Mouse (Mus musculus) left cerebral cortex, postnatal 14 days (tissue): ENCODE measurements around the gene Fam168a. TPM values are rescaled to one million over a fixed set of nuclear protein-coding genes. Genes with fewer than 3 reads are reported as not detected.

ENCODE experiments used
- DNase-seq, 2 experiments: peaks; one replicate each; pipeline ENCODE4 v3.0.0; 2021 to 2022; ENCODE audit warnings: low spot score in 2 of 2, mixed read lengths in 1 of 2
- intact Hi-C: fragments of 180-260 bp; cut with DNase I; formaldehyde crosslinking; loops from one replicate; pipeline ENCODE4 v1.15.1; 2025
- total RNA-seq, 2 experiments: library from RNA; stranded (reverse); gene quantifications; 2 replicates each; pipeline ENCODE4 v1.2.3; 2021

The Fam168a gene
- total RNA-seq, 2 experiments from 2014 or later = 299 to 305 TPM

GRCm38 (mm10) chr7:100854861-100855260, 148.4 kb downstream of the Fam168a start:
- no peak for DNase-seq
- intact Hi-C loops = no loop called here

- no peak for DNase-seq
- intact Hi-C loops = no loop called here
These were observed 148.9 kb downstream of the Fam168a start for GRCm38 (mm10) chr7:100855300-100855699.

- intact Hi-C loops = no loop called here
- DNase-seq = peak in 1 of 2 experiments; percentile 52
These were observed 149.5 kb downstream of the Fam168a start for GRCm38 (mm10) chr7:100855795-100856573.

- DNase-seq = no peak
- intact Hi-C loops = loop anchor here (10.0 kb wide), 2 partner anchors 176 to 336 kb away; no protein-coding TSS in a partner anchor
These were observed 154.0 kb downstream of the Fam168a start for GRCm38 (mm10) chr7:100860450-100860849.

GRCm38 (mm10) chr7:100861209-100861608, 154.8 kb downstream of the Fam168a start:
- intact Hi-C loops = loop anchor here (10.0 kb wide), 2 partner anchors 176 to 336 kb away; no protein-coding TSS in a partner anchor

GRCm38 (mm10) chr7:100862353-100862752, 155.9 kb downstream of the Fam168a start:
- DNase-seq = no peak
- intact Hi-C loops = loop anchor here (10.0 kb wide), 2 partner anchors 178 to 338 kb away; no protein-coding TSS in a partner anchor

More at GRCm38 (mm10) chr7:100861209-100861608, 154.8 kb downstream of the Fam168a start:
- DNase-seq = no peak

- DNase-seq = peak; percentile 90 to 91
- intact Hi-C loops = loop anchor here (10.0 kb wide), 2 partner anchors 178 to 338 kb away; no protein-coding TSS in a partner anchor
These were observed 156.6 kb downstream of the Fam168a start, which contains the start of gene Relt for GRCm38 (mm10) chr7:100862828-100863638. Relt (minus strand) TSS chr7:100863446.

- intact Hi-C loops = loop anchor here (10.0 kb wide), 2 partner anchors 182 to 342 kb away; no protein-coding TSS in a partner anchor
- DNase-seq = peak; percentile 81 to 86
These were observed 160.2 kb downstream of the Fam168a start for GRCm38 (mm10) chr7:100866675-100867074.

GRCm38 (mm10) chr7:100867561-100867960, 161.1 kb downstream of the Fam168a start:
- no peak for DNase-seq
- intact Hi-C loops = loop anchor here (10.0 kb wide), 2 partner anchors 183 to 343 kb away; no protein-coding TSS in a partner anchor

GRCm38 (mm10) chr7:100868551-100868950, 162.1 kb downstream of the Fam168a start:
- no peak for DNase-seq
- intact Hi-C loops = loop anchor here (10.0 kb wide), 2 partner anchors 184 to 344 kb away; no protein-coding TSS in a partner anchor

- intact Hi-C loops = loop anchor here (10.0 kb wide), 2 partner anchors 185 to 345 kb away; no protein-coding TSS in a partner anchor
- no peak for DNase-seq
These were observed 163.6 kb downstream of the Fam168a start for GRCm38 (mm10) chr7:100869877-100870629.

GRCm38 (mm10) chr7:100871355-100871754, 164.9 kb downstream of the Fam168a start:
- no peak for DNase-seq
- intact Hi-C loops = no loop called here

- intact Hi-C loops = no loop called here
- no peak for DNase-seq
These were observed 165.5 kb downstream of the Fam168a start for GRCm38 (mm10) chr7:100871892-100872291.

GRCm38 (mm10) chr7:100873197-100873596, 166.8 kb downstream of the Fam168a start:
- DNase-seq = no peak
- intact Hi-C loops = no loop called here

- DNase-seq = no peak
- intact Hi-C loops = no loop called here
These were observed 169.4 kb downstream of the Fam168a start for GRCm38 (mm10) chr7:100875822-100876221.

GRCm38 (mm10) chr7:100876293-100876692, 169.9 kb downstream of the Fam168a start:
- no peak for DNase-seq
- intact Hi-C loops = no loop called here

- intact Hi-C loops = no loop called here
- no peak for DNase-seq
These were observed 170.3 kb downstream of the Fam168a start for GRCm38 (mm10) chr7:100876771-100877170.

GRCm38 (mm10) chr7:100879595-100879994, 173.2 kb downstream of the Fam168a start:
- DNase-seq = peak; percentile 62 to 64
- intact Hi-C loops = no loop called here

- intact Hi-C loops = no loop called here
- DNase-seq = no peak
These were observed 175.1 kb downstream of the Fam168a start for GRCm38 (mm10) chr7:100881531-100881930.
